Mouse (Mus musculus) heart, adult 2 months (tissue): ENCODE measurements around the gene Styk1.

Source experiments
- CTCF ChIP-seq: fragments of 200-600 bp; IDR thresholded peaks from 2 replicates; pipeline ENCODE4 v1.8.1; 2022; ENCODE audit warnings: antibody characterized with exemption, mild to moderate bottlenecking, moderate library complexity
- EP300 ChIP-seq: fragments of 200-500 bp; IDR thresholded peaks from 2 replicates; pipeline ENCODE4 v1.6.1; 2011; ENCODE audit warnings: low read depth, low read length, control low read depth; ENCODE audit not compliant: insufficient read depth
- POLR2A ChIP-seq: fragments of 200-500 bp; IDR thresholded peaks from 2 replicates; pipeline ENCODE4 v1.6.1; 2011; ENCODE audit warnings: mild to moderate bottlenecking, low read depth, low read length, control low read depth; ENCODE audit not compliant: insufficient read depth

DNA sequence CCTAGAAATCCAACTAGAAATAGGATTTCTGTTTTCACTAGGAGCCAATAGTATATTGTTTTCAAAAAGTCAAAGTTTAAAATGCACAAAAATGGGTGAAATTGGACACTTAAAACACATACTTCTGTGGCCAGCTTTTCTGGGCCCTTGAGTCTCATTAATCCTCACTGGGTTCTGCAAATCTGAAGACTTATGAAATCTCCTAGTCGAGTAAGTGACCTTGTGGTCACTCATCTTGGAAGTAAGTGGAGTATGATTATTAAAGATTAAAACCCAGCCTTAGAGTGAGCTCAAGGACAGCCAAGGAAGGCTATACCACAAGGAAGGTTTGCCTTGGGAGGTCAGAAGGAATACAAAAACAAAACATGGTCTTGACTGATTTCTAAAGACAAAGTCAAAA is 83.1 kb downstream of the Styk1 start:
- TF ChIP-seq POLR2A (no peak), CTCF (no peak), EP300 (no peak)
